Mouse (Mus musculus) testis, adult 2 months (tissue): ENCODE data around the gene Atp6v1f.

ENCODE experiments used
- CTCF ChIP-seq: fragments of 200-500 bp; IDR thresholded peaks from 2 replicates; pipeline ENCODE4 v1.5.1; 2012; ENCODE audit warnings: low read depth, mild to moderate bottlenecking, inconsistent platforms, low read length, moderate library complexity; ENCODE audit not compliant: control insufficient read depth, insufficient read depth, insufficient replicate concordance
- POLR2A ChIP-seq: fragments of 200-500 bp; IDR thresholded peaks from 2 replicates; pipeline ENCODE4 v1.6.1; 2012; ENCODE audit warnings: low read depth, mild to moderate bottlenecking, inconsistent platforms, low read length, moderate library complexity; ENCODE audit not compliant: control insufficient read depth

- TF ChIP-seq POLR2A: no peak
- no peak for TF ChIP-seq CTCF
Observed at GRCm38 (mm10) chr6:29425118-29425517, 42.4 kb upstream of the Atp6v1f start.
